Mouse (Mus musculus): ENCODE data around the gene Sel1l2.

GRCm38 (mm10) chr2:140342394-140342793, 47.1 kb downstream of the Sel1l2 start:
- TF ChIP-seq CTCF (IDR thresholded peaks at IDR 0.05) (no peak), EP300 (IDR thresholded peaks at IDR 0.05) (no peak)
